Mouse (Mus musculus) WW6 (cell line): ENCODE results near the gene Mapre3.

ENCODE experiments used
- DNase-seq: peaks from one replicate; pipeline ENCODE4 v3.0.0-alpha.2; 2013; ENCODE audit warnings: low read depth, low spot score

Mapre3 gene

GRCm38 (mm10) chr5:30886209-30886608, 71.8 kb downstream of the Mapre3 start:
- no peak for DNase-seq

GRCm38 (mm10) chr5:30886731-30887130, 72.3 kb downstream of the Mapre3 start:
- no peak for DNase-seq

GRCm38 (mm10) chr5:30887331-30887761, 72.9 kb downstream of the Mapre3 start:
- peak; percentile 79 for DNase-seq

- peak; percentile 85 for DNase-seq
Measured at GRCm38 (mm10) chr5:30887858-30888336, 73.5 kb downstream of the Mapre3 start.

- peak; percentile 85 for DNase-seq
Measured at GRCm38 (mm10) chr5:30888337-30889087, 74.1 kb downstream of the Mapre3 start, which contains the start of gene Agbl5. Agbl5 (plus strand) TSS chr5:30888694.

- DNase-seq = peak; percentile 47
Measured at GRCm38 (mm10) chr5:30889088-30889754, 74.8 kb downstream of the Mapre3 start.

- no peak for DNase-seq
Measured at GRCm38 (mm10) chr5:30890375-30890774, 75.9 kb downstream of the Mapre3 start.

- no peak for DNase-seq
Measured at GRCm38 (mm10) chr5:30901860-30902259, 87.4 kb downstream of the Mapre3 start.

- peak; percentile 94 for DNase-seq
Measured at GRCm38 (mm10) chr5:30907413-30908059, 93.1 kb downstream of the Mapre3 start, which contains the start of gene Ost4. Ost4 (minus strand) TSS chr5:30907788.

GRCm38 (mm10) chr5:30908426-30909299, 94.2 kb downstream of the Mapre3 start:
- no peak for DNase-seq

- no peak for DNase-seq
Measured at GRCm38 (mm10) chr5:30909300-30909659, 94.8 kb downstream of the Mapre3 start.

GRCm38 (mm10) chr5:30909863-30910262, 95.4 kb downstream of the Mapre3 start:
- DNase-seq = no peak

GRCm38 (mm10) chr5:30910481-30910880, 96.0 kb downstream of the Mapre3 start:
- no peak for DNase-seq

GRCm38 (mm10) chr5:30912156-30912555, 97.7 kb downstream of the Mapre3 start:
- no peak for DNase-seq

- DNase-seq = no peak
Measured at GRCm38 (mm10) chr5:30913060-30913841, 98.8 kb downstream of the Mapre3 start, which contains the start of gene Emilin1. Emilin1 (plus strand) TSS chr5:30913402.

GRCm38 (mm10) chr5:30914101-30914635, 99.7 kb downstream of the Mapre3 start:
- no peak for DNase-seq

GRCm38 (mm10) chr5:30914849-30915248, 100.4 kb downstream of the Mapre3 start:
- DNase-seq = no peak

- DNase-seq = no peak
Measured at GRCm38 (mm10) chr5:30915456-30915855, 101.0 kb downstream of the Mapre3 start.
